Mouse (Mus musculus) cerebellum, adult 2 months (tissue): ENCODE results near the gene Itgb5.

Experiments
- CTCF ChIP-seq: fragments of 200-500 bp; IDR thresholded peaks from 2 replicates; pipeline ENCODE4 v1.5.1; 2011; ENCODE audit warnings: low read depth, mild to moderate bottlenecking, control low read depth, low read length, moderate library complexity, borderline replicate concordance; ENCODE audit not compliant: insufficient read depth
- POLR2A ChIP-seq: fragments of 200-500 bp; IDR thresholded peaks from 2 replicates; pipeline ENCODE4 v1.6.1; 2011; ENCODE audit warnings: low read length, control low read depth, borderline replicate concordance; ENCODE audit not compliant: insufficient read depth

- TF ChIP-seq POLR2A, result no peak
- no peak for TF ChIP-seq CTCF
Observed at GRCm38 (mm10) chr16:33858766-33859165, 29.3 kb downstream of the Itgb5 start.
